Mouse (Mus musculus) kidney, adult 2 months (tissue): ENCODE measurements around the gene Ranbp9. TPM values are rescaled to one million over a fixed set of nuclear protein-coding genes. Genes with fewer than 3 reads are reported as not detected.

ENCODE experiments used
- DNase-seq: peaks from one replicate; pipeline ENCODE4 v3.0.0; 2021
- H3K27ac ChIP-seq: fragments of 200-500 bp; 2 replicates; pipeline ENCODE4 v1.5.1; 2012; ENCODE audit warnings: low read depth, low read length, control low read depth, inconsistent platforms; ENCODE audit not compliant: insufficient read depth
- H3K27me3 ChIP-seq: fragments of 200-500 bp; replicated peaks from 2 replicates; pipeline ENCODE4 v1.6.1; 2012; ENCODE audit warnings: mild to moderate bottlenecking, moderate library complexity, low read length, inconsistent platforms; ENCODE audit not compliant: control insufficient read depth, insufficient read depth
- H3K36me3 ChIP-seq: fragments of 200-500 bp; 2 replicates; pipeline ENCODE4 v1.6.1; 2012; ENCODE audit warnings: mild to moderate bottlenecking, moderate library complexity, low read length, inconsistent platforms; ENCODE audit not compliant: control insufficient read depth, insufficient read depth
- H3K4me1 ChIP-seq: fragments of 200-500 bp; 2 replicates; pipeline ENCODE4 v1.6.1; 2011; ENCODE audit warnings: low read length; ENCODE audit not compliant: control insufficient read depth, insufficient read depth
- H3K4me3 ChIP-seq: fragments of 200-500 bp; 2 replicates; pipeline ENCODE4 v1.5.1; 2011; ENCODE audit warnings: mild to moderate bottlenecking, low read depth, low read length, control low read depth; ENCODE audit not compliant: insufficient read depth
- CTCF ChIP-seq: fragments of 200-500 bp; conservative IDR thresholded peaks from 2 replicates; pipeline ENCODE4 v1.5.1; 2011; ENCODE audit warnings: low read depth, mild to moderate bottlenecking, control low read depth, low read length, moderate library complexity, mixed read lengths; ENCODE audit not compliant: insufficient read depth, insufficient read length
- POLR2A ChIP-seq: fragments of 200-500 bp; IDR thresholded peaks from one replicate; pipeline ENCODE4 v1.6.1; 2011; ENCODE audit warnings: low read depth, low read length, control low read depth
- WGBS: fragments of 180-500 bp; shearing (Covaris S2); methylation state at CpG from one replicate; pipeline ENCODE4 v1.1.7; 2018; 5-methylcytosine and 5-hydroxymethylcytosine counted together
- polyA plus RNA-seq: library from polyadenylated mRNA; depleted of rRNA; stranded (reverse); fragments of >200 nt; gene quantifications from 2 replicates; pipeline ENCODE4 v1.2.3, GENCODE M21; 2012

Ranbp9 gene
- polyA plus RNA-seq, 1 experiment = 15.4 TPM

- TF ChIP-seq POLR2A (no peak), CTCF (no peak)
- H3K4me3 ChIP-seq = no peak overlapping the region
- no peaks in the 10 kb centered on the region for H3K27me3 ChIP-seq
- no peak for DNase-seq
- 45% methylated on average over 3 of the region's 3 CpGs for WGBS
- no peaks in the 10 kb centered on the region for H3K36me3 ChIP-seq
- peaks cover 17% of the 10 kb centered on the region; the same call in 1 of the 2 replicates for H3K4me1 ChIP-seq
- H3K27ac ChIP-seq = no peak overlapping the region
These were observed 33.4 kb downstream of the Ranbp9 start for GRCm38 (mm10) chr13:43447721-43448120.

GRCm38 (mm10) chr13:43445754-43446153, 35.3 kb downstream of the Ranbp9 start:
- Histone ChIP-seq H3K4me1 (peaks cover 20% of the 10 kb centered on the region; the same call in 1 of the 2 replicates), H3K4me3 (no peak overlapping the region), H3K27ac (no peak overlapping the region), H3K27me3 (no peaks in the 10 kb centered on the region), H3K36me3 (no peaks in the 10 kb centered on the region)
- TF ChIP-seq CTCF (no peak), POLR2A (no peak)
- no peak for DNase-seq
- 85% methylated on average over 4 of the region's 4 CpGs for WGBS

GRCm38 (mm10) chr13:43444717-43445116, 36.4 kb downstream of the Ranbp9 start:
- Histone ChIP-seq H3K4me1 (peaks cover 20% of the 10 kb centered on the region; the same call in 1 of the 2 replicates), H3K27me3 (no peaks in the 10 kb centered on the region), H3K27ac (no peak overlapping the region), H3K36me3 (no peaks in the 10 kb centered on the region), H3K4me3 (no peak overlapping the region)
- DNase-seq = no peak
- 85% methylated on average over 3 of the region's 3 CpGs for WGBS
- TF ChIP-seq POLR2A = no peak
- no peak for TF ChIP-seq CTCF

GRCm38 (mm10) chr13:43443706-43444105, 37.4 kb downstream of the Ranbp9 start:
- whole genome bisulfite sequencing = 66% methylated on average over 4 of the region's 4 CpGs
- Histone ChIP-seq H3K4me1 (peaks cover 20% of the 10 kb centered on the region; the same call in 1 of the 2 replicates), H3K27ac (peak overlapping the region; percentile 45; the same call in 1 of the 2 replicates), H3K27me3 (no peaks in the 10 kb centered on the region), H3K36me3 (no peaks in the 10 kb centered on the region), H3K4me3 (no peak overlapping the region)
- TF ChIP-seq CTCF = no peak
- no peak for TF ChIP-seq POLR2A
- peak; percentile 66 for DNase-seq

- TF ChIP-seq CTCF = no peak
- no peak for TF ChIP-seq POLR2A
These were observed 38.5 kb downstream of the Ranbp9 start for GRCm38 (mm10) chr13:43442551-43442950.

GRCm38 (mm10) chr13:43440376-43440775, 40.7 kb downstream of the Ranbp9 start:
- Histone ChIP-seq H3K4me1 (peaks cover 13% of the 10 kb centered on the region; the same call in 1 of the 2 replicates), H3K4me3 (no peak overlapping the region), H3K36me3 (no peaks in the 10 kb centered on the region), H3K27me3 (no peaks in the 10 kb centered on the region), H3K27ac (no peak overlapping the region)
- DNase-seq = no peak
- TF ChIP-seq POLR2A (no peak), CTCF (no peak)
- WGBS = 97% methylated on average over 1 of the region's 1 CpGs

More at GRCm38 (mm10) chr13:43442551-43442950, 38.5 kb downstream of the Ranbp9 start:
- peaks cover 18% of the 10 kb centered on the region; the same call in 1 of the 2 replicates for H3K4me1 ChIP-seq
- no peaks in the 10 kb centered on the region for H3K27me3 ChIP-seq
- no peaks in the 10 kb centered on the region for H3K36me3 ChIP-seq
- DNase-seq = no peak
- no peak overlapping the region for H3K27ac ChIP-seq
- H3K4me3 ChIP-seq = no peak overlapping the region
- 74% methylated on average over 1 of the region's 1 CpGs for WGBS

- Histone ChIP-seq H3K36me3 (no peaks in the 10 kb centered on the region; the same call in 1 of the 2 replicates), H3K4me1 (peaks cover 7% of the 10 kb centered on the region; the same call in 1 of the 2 replicates), H3K27me3 (no peaks in the 10 kb centered on the region), H3K27ac (no peak overlapping the region), H3K4me3 (no peak overlapping the region)
- WGBS = 74% methylated on average over 2 of the region's 2 CpGs
- no peak for DNase-seq
- TF ChIP-seq POLR2A = no peak
- no peak for TF ChIP-seq CTCF
These were observed 47.7 kb downstream of the Ranbp9 start for GRCm38 (mm10) chr13:43433395-43433794.
